Mouse (Mus musculus) neural tube, embryonic 10.5 days (tissue): ENCODE measurements at regions not wholly inside any gene's neighbourhood (a gene's known extent, or its start where the extent isn't known, plus 50 kb on each side); places are given as distances from the start of the nearest gene placed in this dataset.
"Not testable (repeated sequence)": the region's sequence is repeated elsewhere in the genome, so short reads cannot be mapped to it uniquely, and the experiment has no call there.

Experiments
- DNase-seq: peaks from one replicate; pipeline ENCODE4 v3.0.0-alpha.2; 2017; ENCODE audit warnings: low spot score; ENCODE audit errors: extremely low spot score

- peak; percentile 68 for DNase-seq
Measured at GRCm38 (mm10) chr7:111969198-111969887, 54.0 kb upstream of the Usp47 start.

- no peak for DNase-seq
Measured at GRCm38 (mm10) chr7:111968261-111968660, 55.0 kb upstream of the Usp47 start.

- no peak for DNase-seq
Measured at GRCm38 (mm10) chr7:111966716-111967115, 56.6 kb upstream of the Usp47 start.

GRCm38 (mm10) chr7:111963969-111964368, 59.3 kb upstream of the Usp47 start:
- no peak for DNase-seq

GRCm38 (mm10) chr7:111959977-111960376, 63.3 kb upstream of the Usp47 start:
- DNase-seq, result no peak

- no peak for DNase-seq
Measured at GRCm38 (mm10) chr7:111956671-111957070, 66.6 kb upstream of the Usp47 start.

- DNase-seq, result no peak
Measured at GRCm38 (mm10) chr7:111939631-111940030, 83.7 kb upstream of the Usp47 start.

GRCm38 (mm10) chr7:111937547-111937946, 85.8 kb upstream of the Usp47 start:
- no peak for DNase-seq

GRCm38 (mm10) chr7:111937102-111937501, 86.2 kb upstream of the Usp47 start:
- DNase-seq, result no peak

GRCm38 (mm10) chr7:111932725-111933124, 90.6 kb upstream of the Usp47 start:
- DNase-seq, result no peak

GRCm38 (mm10) chr7:111919961-111920360, 103.3 kb upstream of the Usp47 start:
- DNase-seq, result no peak

GRCm38 (mm10) chr7:111903741-111904231, 119.5 kb upstream of the Usp47 start:
- no peak for DNase-seq

GRCm38 (mm10) chr7:111897016-111897415, 117.2 kb upstream of the Galnt18 start:
- no peak for DNase-seq

- no peak for DNase-seq
Measured at GRCm38 (mm10) chr7:111896255-111896654, 116.5 kb upstream of the Galnt18 start.

GRCm38 (mm10) chr7:111882991-111883390, 103.2 kb upstream of the Galnt18 start:
- no peak for DNase-seq

GRCm38 (mm10) chr7:111880067-111880675, 100.4 kb upstream of the Galnt18 start:
- DNase-seq, result no peak

GRCm38 (mm10) chr7:111877591-111877990, 97.8 kb upstream of the Galnt18 start:
- DNase-seq, result no peak

GRCm38 (mm10) chr7:111875949-111876348, 96.2 kb upstream of the Galnt18 start:
- DNase-seq, result no peak

GRCm38 (mm10) chr7:111869337-111869736, 89.6 kb upstream of the Galnt18 start:
- no peak for DNase-seq

- no peak for DNase-seq
Measured at GRCm38 (mm10) chr7:111863035-111863434, 83.3 kb upstream of the Galnt18 start.

GRCm38 (mm10) chr7:111858291-111858690, 78.5 kb upstream of the Galnt18 start:
- not testable (repeated sequence) for DNase-seq

GRCm38 (mm10) chr7:111856977-111857376, 77.2 kb upstream of the Galnt18 start:
- no peak for DNase-seq

- no peak for DNase-seq
Measured at GRCm38 (mm10) chr7:111855309-111855708, 75.5 kb upstream of the Galnt18 start.
